Mouse (Mus musculus): ENCODE data around the gene Rpl9-ps1. TPM values are rescaled to one million over a fixed set of nuclear protein-coding genes. Genes with fewer than 3 reads are reported as not detected.

Rpl9-ps1 gene
- polyA plus RNA-seq, 1 experiment: not detected

DNA sequence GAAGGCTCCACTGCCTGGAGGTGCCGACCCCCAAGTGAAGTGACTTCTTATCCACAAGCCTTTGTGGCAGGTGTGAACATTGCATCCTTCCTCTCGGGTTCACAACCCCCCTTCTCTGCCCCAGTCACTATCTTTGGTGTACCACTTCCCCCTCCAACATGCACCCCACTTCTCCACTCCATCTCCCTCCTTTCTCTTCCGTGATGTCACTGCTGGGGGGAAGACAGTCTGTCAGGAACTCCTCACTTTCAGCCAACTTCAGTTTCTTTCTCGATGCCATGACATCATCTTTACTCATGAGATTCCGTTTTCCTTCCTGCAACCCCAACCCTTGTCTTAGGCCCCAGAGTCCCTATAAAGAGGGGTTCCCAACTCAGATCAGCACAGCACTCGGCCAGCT is 16.8 kb upstream of the Rpl9-ps1 start, which contains the start of gene Ccl4:
TSS of gene Ccl4 (plus strand) at position 381 of the 400 bp plus-strand sequence.
- Histone ChIP-seq H3K79me3 (ENCODE audit: low read depth) (no peaks in the 10 kb centered on the region), H3K27me3 (ENCODE audit: control insufficient read depth, insufficient read depth, insufficient read length) (peaks cover 11% of the 10 kb centered on the region), H3K4me3 (ENCODE audit: insufficient read depth, poor library complexity, severe bottlenecking) (no peak within 1 kb of the TSS), H3ac (ENCODE audit: control insufficient read depth, insufficient read length, low read depth) (no peak within 1 kb of the TSS), H3K79me2 (ENCODE audit: control insufficient read depth, insufficient read depth) (no peaks in the 10 kb centered on the region), H3K36me3 (ENCODE audit: control insufficient read depth, insufficient read depth) (no peaks in the 10 kb centered on the region)
- TF ChIP-seq FOSL1 (IDR thresholded peaks at IDR 0.05; ENCODE audit: insufficient read depth, low read length, poor library complexity, severe bottlenecking) (no peak), MAX (IDR thresholded peaks at IDR 0.05) (no peak), MYOD1 (IDR thresholded peaks at IDR 0.05; ENCODE audit: control insufficient read depth, insufficient read length, low read depth) (no peak), MYOG (IDR thresholded peaks at IDR 0.05; ENCODE audit: control insufficient read depth, extremely low read depth, insufficient read length) (no peak), CEBPB (IDR thresholded peaks at IDR 0.05; ENCODE audit: low read depth) (no peak), USF1 (IDR thresholded peaks at IDR 0.05; ENCODE audit: low read depth) (no peak), CTCF (IDR thresholded peaks at IDR 0.05; ENCODE audit: control insufficient read depth, insufficient read depth, insufficient read length) (no peak)

DNA sequence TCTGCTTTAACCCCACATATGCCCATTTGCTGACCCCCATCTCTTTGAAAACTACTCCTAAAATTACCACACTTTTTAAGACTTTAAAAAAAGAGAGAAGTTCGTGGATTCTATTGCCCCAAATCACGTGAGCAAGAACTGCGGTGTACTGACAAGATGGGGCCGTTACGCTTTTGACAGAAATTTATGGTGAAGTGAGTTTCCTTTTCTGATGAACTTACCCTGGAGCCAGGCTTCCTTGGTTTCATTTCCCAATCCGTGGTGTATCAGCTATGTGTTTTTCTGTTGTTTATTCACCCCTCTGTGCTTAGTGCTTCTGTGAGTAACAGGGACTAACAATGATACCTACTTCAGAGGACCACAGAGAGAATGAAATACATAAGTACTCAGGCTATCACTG is 13.4 kb upstream of the Rpl9-ps1 start:
- Histone ChIP-seq H3K79me2 (ENCODE audit: control insufficient read depth, insufficient read depth) (no peaks in the 10 kb centered on the region), H3K36me3 (ENCODE audit: control insufficient read depth, insufficient read depth) (no peaks in the 10 kb centered on the region), H3K79me3 (ENCODE audit: low read depth) (no peaks in the 10 kb centered on the region), H3K4me3 (ENCODE audit: insufficient read depth, poor library complexity, severe bottlenecking) (no peak overlapping the region), H3ac (ENCODE audit: control insufficient read depth, insufficient read length, low read depth) (no peak overlapping the region), H3K27me3 (ENCODE audit: control insufficient read depth, insufficient read depth, insufficient read length) (peaks cover 11% of the 10 kb centered on the region)
- TF ChIP-seq FOSL1 (IDR thresholded peaks at IDR 0.05; ENCODE audit: insufficient read depth, low read length, poor library complexity, severe bottlenecking) (no peak), MAX (IDR thresholded peaks at IDR 0.05) (no peak), CEBPB (IDR thresholded peaks at IDR 0.05; ENCODE audit: low read depth) (no peak), USF1 (IDR thresholded peaks at IDR 0.05; ENCODE audit: low read depth) (no peak), MYOD1 (IDR thresholded peaks at IDR 0.05; ENCODE audit: control insufficient read depth, insufficient read length, low read depth) (no peak), CTCF (IDR thresholded peaks at IDR 0.05; ENCODE audit: control insufficient read depth, insufficient read depth, insufficient read length) (no peak), MYOG (IDR thresholded peaks at IDR 0.05; ENCODE audit: control insufficient read depth, extremely low read depth, insufficient read length) (no peak)

DNA sequence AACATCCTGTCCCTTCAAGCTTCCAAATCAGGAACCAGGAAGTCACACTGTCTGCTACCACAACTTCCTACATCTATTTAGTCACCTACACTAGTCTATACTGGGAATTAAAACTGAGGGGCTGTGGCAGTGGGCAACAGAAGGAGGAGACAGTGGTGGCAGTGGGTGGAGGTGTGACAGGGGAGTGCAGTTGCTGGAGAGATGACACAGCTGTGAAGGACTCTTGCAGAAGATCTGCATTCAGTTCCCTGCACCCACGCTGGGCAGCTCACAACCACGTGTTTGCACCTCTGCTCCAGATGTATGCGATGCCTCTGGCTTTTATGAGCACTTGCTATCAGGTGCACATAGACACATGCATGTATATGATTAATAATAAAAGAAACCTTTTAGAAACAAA is 12.1 kb upstream of the Rpl9-ps1 start:
- H3K27me3 ChIP-seq (ENCODE audit: control insufficient read depth, insufficient read depth, insufficient read length): peaks cover 11% of the 10 kb centered on the region
- no peak overlapping the region for H3K4me3 ChIP-seq (ENCODE audit: insufficient read depth, poor library complexity, severe bottlenecking)
- TF ChIP-seq MAX (IDR thresholded peaks at IDR 0.05) (no peak), CTCF (IDR thresholded peaks at IDR 0.05; ENCODE audit: control insufficient read depth, insufficient read depth, insufficient read length) (no peak), CEBPB (IDR thresholded peaks at IDR 0.05; ENCODE audit: low read depth) (no peak), USF1 (IDR thresholded peaks at IDR 0.05; ENCODE audit: low read depth) (no peak), FOSL1 (IDR thresholded peaks at IDR 0.05; ENCODE audit: insufficient read depth, low read length, poor library complexity, severe bottlenecking) (no peak), MYOG (IDR thresholded peaks at IDR 0.05; ENCODE audit: control insufficient read depth, extremely low read depth, insufficient read length) (no peak), MYOD1 (IDR thresholded peaks at IDR 0.05; ENCODE audit: control insufficient read depth, insufficient read length, low read depth) (no peak)
- H3K36me3 ChIP-seq (ENCODE audit: control insufficient read depth, insufficient read depth): no peaks in the 10 kb centered on the region
- no peaks in the 10 kb centered on the region for H3K79me2 ChIP-seq (ENCODE audit: control insufficient read depth, insufficient read depth)
- H3ac ChIP-seq (ENCODE audit: control insufficient read depth, insufficient read length, low read depth): no peak overlapping the region
- no peaks in the 10 kb centered on the region for H3K79me3 ChIP-seq (ENCODE audit: low read depth)

DNA sequence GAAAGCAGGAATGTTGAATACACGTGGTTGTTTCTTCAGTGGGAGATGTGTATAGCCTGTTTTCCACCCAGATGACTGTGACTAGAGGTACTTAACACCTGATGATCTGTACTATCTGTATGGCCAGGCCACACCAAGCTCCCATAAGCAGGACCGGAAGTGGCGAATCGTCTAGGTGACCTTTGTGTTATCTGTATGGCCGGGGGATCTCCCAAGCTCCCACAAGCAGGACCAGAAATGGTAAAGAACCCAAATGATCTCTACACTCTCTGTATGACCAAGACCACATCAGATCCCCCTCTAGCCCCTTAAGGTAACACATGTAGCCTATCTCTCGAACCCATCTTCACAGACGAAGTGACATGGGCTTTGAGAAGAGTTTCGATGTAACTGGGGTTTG is 9.2 kb upstream of the Rpl9-ps1 start:
- Histone ChIP-seq H3K36me3 (ENCODE audit: control insufficient read depth, insufficient read depth) (no peaks in the 10 kb centered on the region), H3ac (ENCODE audit: control insufficient read depth, insufficient read length, low read depth) (no peak overlapping the region), H3K79me3 (ENCODE audit: low read depth) (no peaks in the 10 kb centered on the region), H3K79me2 (ENCODE audit: control insufficient read depth, insufficient read depth) (no peaks in the 10 kb centered on the region), H3K4me3 (ENCODE audit: insufficient read depth, poor library complexity, severe bottlenecking) (no peak overlapping the region), H3K27me3 (ENCODE audit: control insufficient read depth, insufficient read depth, insufficient read length) (peaks cover 7% of the 10 kb centered on the region)
- TF ChIP-seq CEBPB (IDR thresholded peaks at IDR 0.05; ENCODE audit: low read depth) (no peak), USF1 (IDR thresholded peaks at IDR 0.05; ENCODE audit: low read depth) (no peak), MYOG (IDR thresholded peaks at IDR 0.05; ENCODE audit: control insufficient read depth, extremely low read depth, insufficient read length) (no peak), MYOD1 (IDR thresholded peaks at IDR 0.05; ENCODE audit: control insufficient read depth, insufficient read length, low read depth) (no peak), CTCF (IDR thresholded peaks at IDR 0.05; ENCODE audit: control insufficient read depth, insufficient read depth, insufficient read length) (no peak), MAX (IDR thresholded peaks at IDR 0.05) (no peak), FOSL1 (IDR thresholded peaks at IDR 0.05; ENCODE audit: insufficient read depth, low read length, poor library complexity, severe bottlenecking) (no peak)

DNA sequence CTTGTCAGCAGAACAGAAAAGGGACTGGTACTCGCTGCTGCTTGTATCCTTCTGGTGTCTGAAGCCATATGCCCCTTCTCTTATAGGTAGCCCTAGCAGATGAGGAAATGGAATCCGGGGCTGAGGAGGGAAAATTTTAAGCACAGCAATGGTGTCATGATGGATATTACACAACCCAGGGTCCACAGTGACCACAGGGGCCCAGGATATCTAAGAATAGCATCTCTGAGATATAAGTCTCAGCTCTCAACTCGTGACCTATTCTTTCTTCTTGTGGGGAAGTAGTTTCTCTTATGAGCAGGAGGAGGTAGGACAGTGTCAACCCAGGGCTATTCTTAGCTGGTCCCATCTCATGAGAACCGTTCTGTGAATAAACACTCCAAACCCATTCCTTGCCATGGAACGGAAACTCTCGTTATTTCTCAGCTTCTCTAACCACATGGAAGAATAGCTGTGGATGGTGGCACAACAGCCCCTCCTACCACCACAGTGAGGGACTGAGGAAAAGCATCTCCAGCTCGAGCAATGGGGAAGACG is 4.0 kb upstream of the Rpl9-ps1 start, which contains the start of gene Ccl3:
TSS of gene Ccl3 (minus strand) at position 51 of the 537 bp plus-strand sequence.
- no peaks in the 10 kb centered on the region for H3K36me3 ChIP-seq (ENCODE audit: control insufficient read depth, insufficient read depth)
- peaks cover 7% of the 10 kb centered on the region for H3K27me3 ChIP-seq (ENCODE audit: control insufficient read depth, insufficient read depth, insufficient read length)
- H3K79me3 ChIP-seq (ENCODE audit: low read depth): no peaks in the 10 kb centered on the region
- H3K79me2 ChIP-seq (ENCODE audit: control insufficient read depth, insufficient read depth): no peaks in the 10 kb centered on the region
- H3ac ChIP-seq (ENCODE audit: control insufficient read depth, insufficient read length, low read depth): no peak within 1 kb of the TSS
- TF ChIP-seq MYOG (IDR thresholded peaks at IDR 0.05; ENCODE audit: control insufficient read depth, extremely low read depth, insufficient read length): no peak
- TF ChIP-seq USF1 (IDR thresholded peaks at IDR 0.05; ENCODE audit: low read depth): no peak
- no peak for TF ChIP-seq FOSL1 (IDR thresholded peaks at IDR 0.05; ENCODE audit: insufficient read depth, low read length, poor library complexity, severe bottlenecking)
- TF ChIP-seq CTCF (IDR thresholded peaks at IDR 0.05; ENCODE audit: control insufficient read depth, insufficient read depth, insufficient read length): no peak
- no peak for TF ChIP-seq MAX (IDR thresholded peaks at IDR 0.05)
- TF ChIP-seq MYOD1 (IDR thresholded peaks at IDR 0.05; ENCODE audit: control insufficient read depth, insufficient read length, low read depth): no peak
- TF ChIP-seq CEBPB (IDR thresholded peaks at IDR 0.05; ENCODE audit: low read depth): no peak
- no peak within 1 kb of the TSS for H3K4me3 ChIP-seq (ENCODE audit: insufficient read depth, poor library complexity, severe bottlenecking)

All from C2C12 (cell line).